Mouse (Mus musculus) MEL (cell line): ENCODE data around the gene Pdk2. TPM values are rescaled to one million over a fixed set of nuclear protein-coding genes. Genes with fewer than 3 reads are reported as not detected.

Experiments
- DNase-seq: peaks from one replicate; pipeline ENCODE4 v3.0.0; 2011; ENCODE audit warnings: low read depth, low spot score
- H3K27ac ChIP-seq: 2 replicates; pipeline ENCODE4 v1.5.1; 2012; ENCODE audit warnings: low read depth, mild to moderate bottlenecking, control low read depth, low read length, moderate library complexity; ENCODE audit not compliant: control insufficient read depth
- H3K27me3 ChIP-seq, 2 experiments: fragments of 150-350 bp in 1 of 2; sonication (generic) in 1 of 2; 2 replicates each; pipeline ENCODE4 v1.6.1; 2012; ENCODE audit warnings: low read length in 2 of 2, mild to moderate bottlenecking in 2 of 2, improper control_type of control experiment in 1 of 2, moderate library complexity in 1 of 2; ENCODE audit not compliant: insufficient read depth in 2 of 2, control insufficient read depth in 1 of 2
- H3K36me3 ChIP-seq, 2 experiments: 2 replicates each; pipeline ENCODE4 v1.6.1; 2012 to 2014; ENCODE audit warnings: low read length in 2 of 2, improper control_type of control experiment in 1 of 2, inconsistent platforms in 1 of 2, mild to moderate bottlenecking in 1 of 2; ENCODE audit not compliant: insufficient read depth in 2 of 2, control insufficient read depth in 1 of 2
- H3K4me1 ChIP-seq, 2 experiments: fragments of 150-350 bp in 1 of 2; sonication (generic) in 1 of 2; 2 replicates each; pipeline ENCODE4 v1.6.1; 2012; ENCODE audit warnings: low read length in 2 of 2, improper control_type of control experiment in 1 of 2, mild to moderate bottlenecking in 1 of 2; ENCODE audit not compliant: insufficient read depth in 2 of 2, control insufficient read depth in 1 of 2
- H3K4me3 ChIP-seq, 2 experiments: fragments of 150-350 bp in 1 of 2; sonication (generic) in 1 of 2; 2 replicates each; pipeline ENCODE4 v1.5.1; 2012; ENCODE audit warnings: low read depth in 2 of 2, low read length in 2 of 2, mild to moderate bottlenecking in 2 of 2, moderate library complexity in 2 of 2, control low read depth in 1 of 2, improper control_type of control experiment in 1 of 2; ENCODE audit not compliant: control insufficient read depth in 1 of 2, insufficient read depth in 1 of 2
- H3K79me2 ChIP-seq: 2 replicates; pipeline ENCODE4 v1.6.1; 2012; ENCODE audit warnings: mild to moderate bottlenecking, low read length, moderate library complexity; ENCODE audit not compliant: control insufficient read depth, poor library complexity, insufficient read depth
- H3K9ac ChIP-seq: 2 replicates; pipeline ENCODE4 v1.6.1; 2012; ENCODE audit warnings: low read depth, mild to moderate bottlenecking, control low read depth, low read length, moderate library complexity; ENCODE audit not compliant: control insufficient read depth, poor library complexity, severe bottlenecking
- H3K9me3 ChIP-seq: fragments of 150-350 bp; sonication (generic); replicated peaks from 2 replicates; pipeline ENCODE4 v1.6.1; 2012; ENCODE audit warnings: mild to moderate bottlenecking, low read length, improper control_type of control experiment, moderate library complexity; ENCODE audit not compliant: insufficient read depth
- BHLHE40 ChIP-seq: IDR thresholded peaks from 2 replicates; pipeline ENCODE4 v1.6.1; 2012; ENCODE audit warnings: low read depth, mild to moderate bottlenecking, inconsistent platforms, low read length, improper control_type of control experiment, borderline replicate concordance
- CHD1 ChIP-seq: IDR thresholded peaks from 2 replicates; pipeline ENCODE4 v1.6.1; 2012; ENCODE audit warnings: low read depth, mild to moderate bottlenecking, inconsistent platforms, low read length, improper control_type of control experiment
- CHD2 ChIP-seq: IDR thresholded peaks from 2 replicates; pipeline ENCODE4 v1.6.1; 2011; ENCODE audit warnings: low read length, improper control_type of control experiment
- CTCF ChIP-seq, 3 experiments: IDR thresholded peaks in 2 of 3; conservative IDR thresholded peaks in 1 of 3; 2 replicates each; pipeline ENCODE4 v1.5.1; 2011 to 2012; ENCODE audit warnings: low read length in 3 of 3, low read depth in 2 of 3, mild to moderate bottlenecking in 2 of 3, improper control_type of control experiment in 1 of 3, inconsistent platforms in 1 of 3, mixed read lengths in 1 of 3, moderate library complexity in 1 of 3; ENCODE audit not compliant: control insufficient read depth in 1 of 3, insufficient read depth in 1 of 3, poor library complexity in 1 of 3, severe bottlenecking in 1 of 3
- E2F4 ChIP-seq: IDR thresholded peaks from 2 replicates; pipeline ENCODE4 v1.6.1; 2011; ENCODE audit warnings: low read depth, low read length, improper control_type of control experiment, borderline replicate concordance
- ELF1 ChIP-seq: IDR thresholded peaks from 2 replicates; pipeline ENCODE4 v1.6.1; 2014; ENCODE audit warnings: low read depth, mild to moderate bottlenecking, inconsistent platforms, low read length, improper control_type of control experiment, moderate library complexity
- EP300 ChIP-seq, 2 experiments: IDR thresholded peaks; 2 replicates each; pipeline ENCODE4 v1.6.1; 2011; ENCODE audit warnings: improper control_type of control experiment in 2 of 2, low read length in 2 of 2, low read depth in 1 of 2, mild to moderate bottlenecking in 1 of 2
- ETS1 ChIP-seq: IDR thresholded peaks from 2 replicates; pipeline ENCODE4 v1.6.1; 2012; ENCODE audit warnings: low read depth, mild to moderate bottlenecking, inconsistent platforms, low read length, improper control_type of control experiment, moderate library complexity
- GABPA ChIP-seq: IDR thresholded peaks from 2 replicates; pipeline ENCODE4 v1.6.1; 2012; ENCODE audit warnings: low read depth, mild to moderate bottlenecking, inconsistent platforms, low read length, improper control_type of control experiment, moderate library complexity
- GATA1 ChIP-seq: IDR thresholded peaks from 2 replicates; pipeline ENCODE4 v1.6.1; 2011; ENCODE audit warnings: low read depth, low read length, improper control_type of control experiment
- JUND ChIP-seq: IDR thresholded peaks from 2 replicates; pipeline ENCODE4 v1.6.1; 2011; ENCODE audit warnings: low read depth, mild to moderate bottlenecking, improper control_type of control experiment, low read length
- MAFK ChIP-seq: IDR thresholded peaks from 2 replicates; pipeline ENCODE4 v1.6.1; 2011; ENCODE audit warnings: low read depth, mild to moderate bottlenecking, low read length, improper control_type of control experiment, borderline replicate concordance
- MAX ChIP-seq: IDR thresholded peaks from 2 replicates; pipeline ENCODE4 v1.6.1; 2011; ENCODE audit warnings: low read length, improper control_type of control experiment
- MAZ ChIP-seq: IDR thresholded peaks from 2 replicates; pipeline ENCODE4 v1.6.1; 2012; ENCODE audit warnings: low read depth, mild to moderate bottlenecking, inconsistent platforms, low read length, improper control_type of control experiment
- MEF2A ChIP-seq: IDR thresholded peaks from 2 replicates; pipeline ENCODE4 v1.6.1; 2014; ENCODE audit warnings: low read depth, mild to moderate bottlenecking, inconsistent platforms, low read length, improper control_type of control experiment; ENCODE audit not compliant: poor library complexity, insufficient replicate concordance, severe bottlenecking; ENCODE audit errors: extremely low read depth
- MXI1 ChIP-seq: IDR thresholded peaks from 2 replicates; pipeline ENCODE4 v1.6.1; 2011; ENCODE audit warnings: mild to moderate bottlenecking, low read depth, low read length, improper control_type of control experiment
- NRF1 ChIP-seq: IDR thresholded peaks from 2 replicates; pipeline ENCODE4 v1.6.1; 2014; ENCODE audit warnings: low read depth, mild to moderate bottlenecking, inconsistent platforms, low read length, improper control_type of control experiment, moderate library complexity; ENCODE audit not compliant: poor library complexity, insufficient read depth, severe bottlenecking
- POLR2A ChIP-seq, 2 experiments: IDR thresholded peaks; 2 replicates each; pipeline ENCODE4 v1.6.1; 2011 to 2012; ENCODE audit warnings: low read length in 2 of 2, mild to moderate bottlenecking in 2 of 2, control low read depth in 1 of 2, improper control_type of control experiment in 1 of 2, low read depth in 1 of 2, moderate library complexity in 1 of 2; ENCODE audit not compliant: control insufficient read depth in 1 of 2, insufficient read depth in 1 of 2, poor library complexity in 1 of 2
- POLR2AphosphoS2 ChIP-seq: IDR thresholded peaks from 2 replicates; pipeline ENCODE4 v1.6.1; 2011; ENCODE audit warnings: low read length, improper control_type of control experiment
- POLR2AphosphoS5 ChIP-seq: IDR thresholded peaks from 2 replicates; pipeline ENCODE4 v1.6.1; 2012; ENCODE audit warnings: low read depth, borderline replicate concordance, mild to moderate bottlenecking, inconsistent platforms, low read length, moderate library complexity, mixed read lengths
- RAD21 ChIP-seq: IDR thresholded peaks from 2 replicates; pipeline ENCODE4 v1.6.1; 2011; ENCODE audit warnings: mild to moderate bottlenecking, low read depth, low read length, improper control_type of control experiment
- SIN3A ChIP-seq: IDR thresholded peaks from 2 replicates; pipeline ENCODE4 v1.6.1; 2012; ENCODE audit warnings: low read length, improper control_type of control experiment, inconsistent platforms
- TAL1 ChIP-seq: IDR thresholded peaks from 2 replicates; pipeline ENCODE4 v1.6.1; 2012; ENCODE audit warnings: mild to moderate bottlenecking, inconsistent platforms, low read length, moderate library complexity, mixed read lengths
- TBP ChIP-seq: IDR thresholded peaks from 2 replicates; pipeline ENCODE4 v1.8.0; 2011; ENCODE audit warnings: low read depth, low read length, improper control_type of control experiment
- TCF12 ChIP-seq: IDR thresholded peaks from 2 replicates; pipeline ENCODE4 v1.6.1; 2014; ENCODE audit warnings: low read depth, mild to moderate bottlenecking, inconsistent platforms, low read length, improper control_type of control experiment, moderate library complexity
- USF1 ChIP-seq: IDR thresholded peaks from 2 replicates; pipeline ENCODE4 v1.6.1; 2014; ENCODE audit warnings: low read depth, mild to moderate bottlenecking, inconsistent platforms, low read length, improper control_type of control experiment, moderate library complexity
- USF2 ChIP-seq, 2 experiments: IDR thresholded peaks; 2 replicates each; pipeline ENCODE4 v1.6.1; 2011 to 2012; ENCODE audit warnings: improper control_type of control experiment in 2 of 2, low read length in 2 of 2, borderline replicate concordance in 1 of 2, inconsistent platforms in 1 of 2, low read depth in 1 of 2, mild to moderate bottlenecking in 1 of 2; ENCODE audit not compliant: insufficient read depth in 1 of 2
- ZKSCAN1 ChIP-seq: IDR thresholded peaks from 2 replicates; pipeline ENCODE4 v1.6.1; 2012; ENCODE audit warnings: low read depth, mild to moderate bottlenecking, inconsistent platforms, low read length, improper control_type of control experiment, moderate library complexity
- ZMIZ1 ChIP-seq: IDR thresholded peaks from 2 replicates; pipeline ENCODE4 v1.6.1; 2012; ENCODE audit warnings: low read depth, mild to moderate bottlenecking, inconsistent platforms, low read length, improper control_type of control experiment, moderate library complexity
- ZNF384 ChIP-seq: IDR thresholded peaks from 2 replicates; pipeline ENCODE4 v1.6.1; 2012; ENCODE audit warnings: low read depth, mild to moderate bottlenecking, inconsistent platforms, low read length, improper control_type of control experiment
- polyA plus RNA-seq, 2 experiments: library from polyadenylated mRNA; stranded (reverse) in 1 of 2; unstranded in 1 of 2; fragments of >175 nt in 1 of 2; fragments of >200 nt in 1 of 2; gene quantifications; 2 replicates each; pipeline versions ENCODE4 v1.2.1 to v1.2.4; 2012; ENCODE audit warnings: low replicate concordance in 2 of 2, low read depth in 1 of 2; ENCODE audit not compliant: insufficient read length in 2 of 2, insufficient read depth in 1 of 2, missing spikeins in 1 of 2
- total RNA-seq: library from RNA; depleted of rRNA; stranded (reverse); fragments of 300-350 nt; gene quantifications from 2 replicates; pipeline ENCODE4 v1.2.3, GENCODE M21; 2012

The Pdk2 gene
- total and polyA plus RNA-seq, 3 experiments = 0.81 to 8.0 TPM; not detected in 1

- H3K36me3 ChIP-seq = peaks cover 10 to 63% of the 10 kb centered on the region in 2 experiments
- peaks cover 25 to 68% of the 10 kb centered on the region in 2 experiments for H3K4me1 ChIP-seq
- TF ChIP-seq MAZ = no peak
- no peak for TF ChIP-seq NRF1
- TF ChIP-seq ZMIZ1 = 0 out of 2 replicates have a peak, but pooled peaks have one; percentile 1
- H3K9me3 ChIP-seq = no peaks in the 10 kb centered on the region
- H3K4me3 ChIP-seq = no peak overlapping the region
- H3K27ac ChIP-seq = no peak overlapping the region; the same call in 1 of the 2 replicates
- H3K79me2 ChIP-seq = peaks cover 31% of the 10 kb centered on the region
- no peaks in the 10 kb centered on the region for H3K27me3 ChIP-seq
- no peak for DNase-seq
- H3K9ac ChIP-seq = no peak overlapping the region
These were observed 39.4 kb downstream of the Pdk2 start for GRCm38 (mm10) chr11:95001584-95002347.

- Histone ChIP-seq H3K36me3 (peaks cover 10 to 65% of the 10 kb centered on the region in 2 experiments), H3K4me3 (no peak overlapping the region), H3K79me2 (peaks cover 39% of the 10 kb centered on the region), H3K4me1 (peaks cover 31 to 71% of the 10 kb centered on the region in 2 experiments), H3K9ac (peak overlapping the region; percentile 24), H3K27ac (peak overlapping the region; percentile 62), H3K9me3 (no peaks in the 10 kb centered on the region), H3K27me3 (no peaks in the 10 kb centered on the region)
- DNase-seq = peak; percentile 80
- TF ChIP-seq EP300 (IDR thresholded peaks at IDR 0.05; ENCODE audit: low read depth in 1 of 2, low read length in 2 of 2) (no peak), GABPA (no peak), CHD2 (no peak), USF2 (IDR thresholded peaks at IDR 0.05; ENCODE audit: borderline replicate concordance in 1 of 2, insufficient read depth in 1 of 2, low read depth in 1 of 2, low read length in 2 of 2) (no peak), MAFK (no peak), TCF12 (no peak), BHLHE40 (no peak), CTCF (IDR thresholded peaks at IDR 0.05 in 2 of 3, conservative IDR thresholded peaks at IDR 0.05 in 1 of 3; ENCODE audit: control insufficient read depth in 1 of 3, insufficient read depth in 1 of 3, low read depth in 2 of 3, low read length in 3 of 3, poor library complexity in 1 of 3, severe bottlenecking in 1 of 3) (peak; percentile 84 to 97 (median 86)), ZMIZ1 (0 out of 2 replicates have a peak, but pooled peaks have one; percentile 26), MEF2A (no peak), RAD21 (peak; percentile 74), MAX (no peak), POLR2AphosphoS2 (no peak), USF1 (no peak), ZKSCAN1 (no peak), TBP (0 out of 2 replicates have a peak, but pooled peaks have one; percentile 21), ZNF384 (no peak), MAZ (no peak), E2F4 (no peak), MXI1 (no peak), POLR2A (IDR thresholded peaks at IDR 0.05; ENCODE audit: control insufficient read depth in 1 of 2, insufficient read depth in 1 of 2, low read depth in 1 of 2, low read length in 2 of 2, poor library complexity in 1 of 2) (no peak), CHD1 (no peak), TAL1 (no peak), POLR2AphosphoS5 (no peak; the same call in 1 of the 2 replicates), GATA1 (0 out of 2 replicates have a peak, but pooled peaks have one; percentile 40), SIN3A (no peak; the same call in 1 of the 2 replicates), JUND (no peak), ETS1 (no peak), ELF1 (no peak)
These were observed 40.1 kb downstream of the Pdk2 start for GRCm38 (mm10) chr11:95001058-95001457.
